Mouse (Mus musculus): ENCODE data around the gene Homer3. TPM values are rescaled to one million over a fixed set of nuclear protein-coding genes. Genes with fewer than 3 reads are reported as not detected.

Gene Homer3
- total and polyA plus RNA-seq, 2 experiments from 2014 or later = 13.8 to 36.4 TPM

GRCm38 (mm10) chr8:70327512-70327911 lies 44.9 kb downstream of the Homer3 start:
- ATAC-seq (ENCODE audit: low FRiP score) = no peak
- Histone ChIP-seq H3K4me2 (ENCODE audit: low read depth, low read length, poor library complexity, severe bottlenecking) (no peak overlapping the region), H3K4me3 (ENCODE audit: low read depth, low read length) (no peak overlapping the region), H3K4me1 (ENCODE audit: insufficient read depth, low read length) (0 out of 2 replicates have a peak, but pooled peaks cover 3% of the 10 kb centered on the region), H3K36me3 (ENCODE audit: insufficient read depth, low read length) (peaks cover 51% of the 10 kb centered on the region), H3K27me3 (ENCODE audit: insufficient read depth, low read length) (no peaks in the 10 kb centered on the region), H3K9ac (replicated peaks; ENCODE audit: low read length, poor library complexity, severe bottlenecking) (no peak overlapping the region), H3K9me3 (ENCODE audit: low read length) (no peaks in the 10 kb centered on the region), H3K27ac (ENCODE audit: low read depth, low read length) (no peak overlapping the region)
- WGBS = 93% methylated on average over 6 of the region's 6 CpGs
- DNase-seq (ENCODE audit: low spot score) = no peak
- TF ChIP-seq CTCF (IDR thresholded peaks at IDR 0.05) = no peak

GRCm38 (mm10) chr8:70329124-70329834 lies 46.7 kb downstream of the Homer3 start, which contains the start of gene Gdf1:
Gene Gdf1, plus strand, starts transcription at chr8:70329817.
- H3K4me1 ChIP-seq (ENCODE audit: insufficient read depth, low read length) = 0 out of 2 replicates have a peak, but pooled peaks cover 3% of the 10 kb centered on the region
- no peak within 1 kb of the TSS for H3K4me3 ChIP-seq (ENCODE audit: low read depth, low read length)
- WGBS = 35% methylated on average over 14 of the region's 14 CpGs
- TF ChIP-seq CTCF (IDR thresholded peaks at IDR 0.05) = no peak
- H3K9me3 ChIP-seq (ENCODE audit: low read length) = no peaks in the 10 kb centered on the region
- H3K27ac ChIP-seq (ENCODE audit: low read depth, low read length) = no peak within 1 kb of the TSS; the same call in 1 of the 2 replicates
- ATAC-seq (ENCODE audit: low FRiP score) (no peak), DNase-seq (ENCODE audit: low spot score) (no peak)
- no peak within 1 kb of the TSS for H3K4me2 ChIP-seq (ENCODE audit: low read depth, low read length, poor library complexity, severe bottlenecking)
- no peak within 1 kb of the TSS for H3K9ac ChIP-seq (replicated peaks; ENCODE audit: low read length, poor library complexity, severe bottlenecking)
- no peaks in the 10 kb centered on the region for H3K27me3 ChIP-seq (ENCODE audit: insufficient read depth, low read length)
- peaks cover 57% of the 10 kb centered on the region for H3K36me3 ChIP-seq (ENCODE audit: insufficient read depth, low read length)

- Histone ChIP-seq H3K4me1 (ENCODE audit: insufficient read depth, low read length) (0 out of 2 replicates have a peak, but pooled peaks cover 3% of the 10 kb centered on the region), H3K27me3 (ENCODE audit: insufficient read depth, low read length) (no peaks in the 10 kb centered on the region), H3K27ac (ENCODE audit: low read depth, low read length) (no peak overlapping the region; the same call in 1 of the 2 replicates), H3K36me3 (ENCODE audit: insufficient read depth, low read length) (peaks cover 57% of the 10 kb centered on the region), H3K4me3 (ENCODE audit: low read depth, low read length) (no peak overlapping the region), H3K4me2 (ENCODE audit: low read depth, low read length, poor library complexity, severe bottlenecking) (no peak overlapping the region), H3K9me3 (ENCODE audit: low read length) (no peaks in the 10 kb centered on the region), H3K9ac (replicated peaks; ENCODE audit: low read length, poor library complexity, severe bottlenecking) (no peak overlapping the region)
- DNase-seq (ENCODE audit: low spot score) (no peak), ATAC-seq (ENCODE audit: low FRiP score) (peak; percentile 6; the same call in 1 of the 2 replicates)
- WGBS = 16% methylated on average over 43 of the region's 45 CpGs
- TF ChIP-seq CTCF (IDR thresholded peaks at IDR 0.05) = no peak
These were observed 47.5 kb downstream of the Homer3 start for GRCm38 (mm10) chr8:70329835-70330740.

- no peak overlapping the region for H3K4me2 ChIP-seq (ENCODE audit: low read depth, low read length, poor library complexity, severe bottlenecking)
- H3K27ac ChIP-seq (ENCODE audit: low read depth, low read length) = peak overlapping the region; percentile 21
These were observed 48.2 kb downstream of the Homer3 start for GRCm38 (mm10) chr8:70330741-70331364.

GRCm38 (mm10) chr8:70331526-70331925 lies 48.9 kb downstream of the Homer3 start:
- TF ChIP-seq CTCF (IDR thresholded peaks at IDR 0.05) = no peak
- DNase-seq (ENCODE audit: low spot score) (no peak), ATAC-seq (ENCODE audit: low FRiP score) (no peak)
- Histone ChIP-seq H3K36me3 (ENCODE audit: insufficient read depth, low read length) (peaks cover 67% of the 10 kb centered on the region), H3K4me1 (ENCODE audit: insufficient read depth, low read length) (0 out of 2 replicates have a peak, but pooled peaks cover 3% of the 10 kb centered on the region), H3K9ac (replicated peaks; ENCODE audit: low read length, poor library complexity, severe bottlenecking) (no peak overlapping the region), H3K4me3 (ENCODE audit: low read depth, low read length) (no peak overlapping the region), H3K9me3 (ENCODE audit: low read length) (no peaks in the 10 kb centered on the region), H3K4me2 (ENCODE audit: low read depth, low read length, poor library complexity, severe bottlenecking) (no peak overlapping the region), H3K27me3 (ENCODE audit: insufficient read depth, low read length) (no peaks in the 10 kb centered on the region), H3K27ac (ENCODE audit: low read depth, low read length) (peak overlapping the region; percentile 21; the same call in 1 of the 2 replicates)
- 52% methylated on average over 19 of the region's 19 CpGs for WGBS

More at GRCm38 (mm10) chr8:70330741-70331364, 48.2 kb downstream of the Homer3 start:
- no peaks in the 10 kb centered on the region for H3K27me3 ChIP-seq (ENCODE audit: insufficient read depth, low read length)
- DNase-seq (ENCODE audit: low spot score) (peak; percentile 78), ATAC-seq (ENCODE audit: low FRiP score) (peak; percentile 86)
- peaks cover 60% of the 10 kb centered on the region for H3K36me3 ChIP-seq (ENCODE audit: insufficient read depth, low read length)
- no peak overlapping the region for H3K9ac ChIP-seq (replicated peaks; ENCODE audit: low read length, poor library complexity, severe bottlenecking)
- TF ChIP-seq CTCF (IDR thresholded peaks at IDR 0.05) = peak; percentile 61
- no peak overlapping the region for H3K4me3 ChIP-seq (ENCODE audit: low read depth, low read length)
- 0 out of 2 replicates have a peak, but pooled peaks cover 3% of the 10 kb centered on the region for H3K4me1 ChIP-seq (ENCODE audit: insufficient read depth, low read length)
- H3K9me3 ChIP-seq (ENCODE audit: low read length) = no peaks in the 10 kb centered on the region
- WGBS = 30% methylated on average over 52 of the region's 53 CpGs

Measured in midbrain, postnatal 0 days (tissue).